Comparison of ENCODE assay signal across 17 mouse cellular contexts in the genomic region with DNA sequence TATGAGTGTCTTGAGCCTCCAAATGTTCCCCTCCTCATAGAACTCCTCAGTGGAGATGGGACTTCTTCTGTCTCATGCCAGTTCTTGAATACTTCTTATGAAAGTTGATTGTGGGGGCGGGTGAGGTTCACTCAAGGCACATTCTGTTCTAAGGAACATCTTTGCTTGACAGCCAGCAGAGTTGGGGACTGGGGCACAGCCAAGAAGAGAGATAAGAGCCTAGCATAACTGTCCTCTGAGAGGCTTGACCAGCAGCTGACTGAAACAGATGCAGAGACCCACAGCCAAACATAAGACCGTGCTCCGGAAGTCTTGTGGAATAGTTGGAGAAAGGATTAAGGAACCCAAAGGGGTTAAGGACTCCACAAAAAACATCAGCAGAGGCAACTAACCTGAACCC.
DNase-seq lines count a peak whose midpoint lies in the region; ATAC-seq and TF ChIP-seq lines count a peak whose summit lies in the region.
"Had no signal": no experiment of that assay in that cellular context is flagged by ENCODE, and none has a peak within 500 bp of the region (broad histone marks: within the 10 kb centered on the region; RNA-seq: fewer than 3 reads in every experiment).

No protein-coding gene starts in this region.

- H3K4me3 ChIP-seq in lung, postnatal 0 days (ENCODE audit: low read depth, low read length): no peak overlapping the region
- no peak overlapping the region for H3K4me3 ChIP-seq in lung, adult 2 months (replicated peaks; ENCODE audit: extremely low read depth, low read depth, low read length)
- H3K4me3 ChIP-seq: forebrain, embryonic 10.5 days; heart, embryonic 13.5 days; hindbrain, embryonic 12.5 days; megakaryocyte, embryonic 14.5 days had no signal

- peak; percentile 78 for TF ChIP-seq EP300 in lung, postnatal 0 days (IDR thresholded peaks at IDR 0.05)

- H3K4me1 ChIP-seq in lung, postnatal 0 days (ENCODE audit: insufficient read depth, low read depth, low read length): no peaks in the 10 kb centered on the region
- H3K4me1 ChIP-seq in lung, adult 2 months (ENCODE audit: control insufficient read depth, insufficient read depth, low read length): no peaks in the 10 kb centered on the region
- H3K4me1 ChIP-seq: megakaryocyte, embryonic 14.5 days had no signal

- peak; percentile 77 for DNase-seq in lung, postnatal 0 days (ENCODE audit: low spot score)
- no peak for DNase-seq in lung, adult 2 months
- peak; percentile 80 to 85 for DNase-seq in heart, adult 9 months (ENCODE audit: low spot score in 2 of 2)
- peak; percentile 53 for DNase-seq in heart, postnatal 4 days
- DNase-seq in testis, postnatal 14 days (ENCODE audit: low spot score): peak; percentile 61
- DNase-seq in thymus, postnatal 4 days: no peak
- DNase-seq in cerebellum, postnatal 36 days: no peak
- DNase-seq: adrenal gland, postnatal 36 days; cerebellum, adult 9-10 months; kidney, postnatal 4 days; lung, embryonic 14.5 days; thymus, postnatal 36 days had no signal

- H3K27me3 ChIP-seq in lung, postnatal 0 days (replicated peaks; ENCODE audit: insufficient read depth, low read length): no peaks in the 10 kb centered on the region
- H3K27me3 ChIP-seq: hindbrain, embryonic 12.5 days; megakaryocyte, embryonic 14.5 days had no signal

- no peak for TF ChIP-seq POLR2A in lung, adult 2 months (IDR thresholded peaks at IDR 0.05; ENCODE audit: borderline replicate concordance, extremely low read depth, low read depth, low read length)

- 67% methylated on average over 3 of the region's 3 CpGs for WGBS in lung, postnatal 0 days
- 78% methylated on average over 3 of the region's 3 CpGs for WGBS in lung, adult 2 months

- H3K4me2 ChIP-seq in lung, postnatal 0 days (replicated peaks; ENCODE audit: low read depth, low read length): no peak overlapping the region
- H3K4me2 ChIP-seq: heart, embryonic 13.5 days; hindbrain, embryonic 12.5 days; lung, embryonic 14.5 days had no signal

- no peaks in the 10 kb centered on the region for H3K9me3 ChIP-seq in lung, postnatal 0 days (ENCODE audit: low read length)
- H3K9me3 ChIP-seq: forebrain, embryonic 10.5 days; heart, embryonic 13.5 days; hindbrain, embryonic 12.5 days had no signal

- peak; percentile 83 for ATAC-seq in lung, postnatal 0 days
- ATAC-seq: inflammation-experienced regulatory T-cells, adult 6 months had no signal

- H3K9ac ChIP-seq in lung, postnatal 0 days (replicated peaks; ENCODE audit: low read depth): no peak overlapping the region
- H3K9ac ChIP-seq: heart, embryonic 13.5 days; hindbrain, embryonic 12.5 days; lung, embryonic 14.5 days had no signal

- no peak for TF ChIP-seq CTCF in lung, postnatal 0 days (IDR thresholded peaks at IDR 0.05)
- TF ChIP-seq CTCF in lung, adult 2 months (IDR thresholded peaks at IDR 0.05; ENCODE audit: insufficient read depth, low read length): no peak

- no peaks in the 10 kb centered on the region for H3K36me3 ChIP-seq in lung, postnatal 0 days (ENCODE audit: insufficient read depth, low read length)
- H3K36me3 ChIP-seq: forebrain, embryonic 10.5 days; heart, embryonic 13.5 days; hindbrain, embryonic 12.5 days had no signal

- H3K27ac ChIP-seq in lung, postnatal 0 days (ENCODE audit: low read length): no peak overlapping the region
- H3K27ac ChIP-seq: forebrain, embryonic 10.5 days; heart, embryonic 13.5 days; hindbrain, embryonic 12.5 days had no signal

Comparison
In these comparisons a context has a peak if more than half of its experiments do, and no peak if none do; other contexts are left out.
1. DNase-seq: peak in lung, postnatal 0 days (single experiment), heart, adult 9 months (2 of 2), heart, postnatal 4 days (single experiment) and testis, postnatal 14 days (single experiment); none in lung, adult 2 months (single experiment), thymus, postnatal 4 days (single experiment) and cerebellum, postnatal 36 days (0 of 2).